Mouse (Mus musculus): Measurements from ENCODE around the gene Ubox5.
A peak's percentile ranks its signal among the peaks of the same experiment; 100 is the strongest.
"Not testable (repeated sequence)": the region's sequence is repeated elsewhere in the genome, so short reads cannot be mapped to it uniquely, and the experiment has no call there.

Ubox5 gene

GRCm38 (mm10) chr2:130577021-130577420 lies 52.8 kb downstream of the Ubox5 start:
- no peak for DNase-seq (ENCODE audit: low spot score)

- not testable (repeated sequence) for DNase-seq (ENCODE audit: low spot score)
These were observed 53.3 kb downstream of the Ubox5 start for GRCm38 (mm10) chr2:130576564-130576963.

- DNase-seq (ENCODE audit: low spot score), result no peak
These were observed 54.0 kb downstream of the Ubox5 start, which contains the start of gene Oxt for GRCm38 (mm10) chr2:130575873-130576272. Oxt (plus strand) TSS chr2:130576173.

GRCm38 (mm10) chr2:130574960-130575359 lies 54.9 kb downstream of the Ubox5 start:
- no peak for DNase-seq (ENCODE audit: low spot score)

GRCm38 (mm10) chr2:130569926-130570325 lies 59.9 kb downstream of the Ubox5 start:
- DNase-seq (ENCODE audit: low spot score), result no peak

- no peak for DNase-seq (ENCODE audit: low spot score)
These were observed 60.9 kb downstream of the Ubox5 start for GRCm38 (mm10) chr2:130568921-130569320.

- no peak for DNase-seq (ENCODE audit: low spot score)
These were observed 64.9 kb downstream of the Ubox5 start for GRCm38 (mm10) chr2:130564983-130565382.

- DNase-seq (ENCODE audit: low spot score), result no peak
These were observed 65.8 kb downstream of the Ubox5 start for GRCm38 (mm10) chr2:130564063-130564462.

GRCm38 (mm10) chr2:130563212-130564055 lies 66.4 kb downstream of the Ubox5 start, which contains the start of gene Mrps26:
Mrps26 (plus strand) TSS chr2:130563742.
- DNase-seq (ENCODE audit: low spot score), result peak; percentile 90

- no peak for DNase-seq (ENCODE audit: low spot score)
These were observed 71.8 kb downstream of the Ubox5 start for GRCm38 (mm10) chr2:130558015-130558414.

GRCm38 (mm10) chr2:130557462-130557861 lies 72.4 kb downstream of the Ubox5 start:
- DNase-seq (ENCODE audit: low spot score), result no peak

- no peak for DNase-seq (ENCODE audit: low spot score)
These were observed 73.5 kb downstream of the Ubox5 start for GRCm38 (mm10) chr2:130556292-130556691.

- no peak for DNase-seq (ENCODE audit: low spot score)
These were observed 75.0 kb downstream of the Ubox5 start for GRCm38 (mm10) chr2:130554841-130555240.

GRCm38 (mm10) chr2:130546957-130547356 lies 82.9 kb downstream of the Ubox5 start:
- no peak for DNase-seq (ENCODE audit: low spot score)

GRCm38 (mm10) chr2:130540266-130540665 lies 89.6 kb downstream of the Ubox5 start:
- DNase-seq (ENCODE audit: low spot score), result no peak
